Mouse (Mus musculus) adrenal gland, adult (tissue): ENCODE measurements around the gene Plcb1.

Source experiments
- DNase-seq, 2 experiments: peaks; one replicate each; pipeline ENCODE4 v3.0.0; 2022 to 2023; ENCODE audit warnings: low spot score in 1 of 2; ENCODE audit not compliant: inconsistent age in 2 of 2

Gene Plcb1

GRCm38 (mm10) chr2:135161673-135162072 lies 375.8 kb downstream of the Plcb1 start:
- no peak for DNase-seq

- DNase-seq, result no peak
Observed at GRCm38 (mm10) chr2:135165512-135165911, 379.6 kb downstream of the Plcb1 start.

- no peak for DNase-seq
Observed at GRCm38 (mm10) chr2:135175544-135175943, 389.7 kb downstream of the Plcb1 start.

- DNase-seq, result no peak
Observed at GRCm38 (mm10) chr2:135187659-135188058, 401.8 kb downstream of the Plcb1 start.

GRCm38 (mm10) chr2:135200830-135201229 lies 415.0 kb downstream of the Plcb1 start:
- DNase-seq, result peak in 1 of 2 experiments; percentile 67

- DNase-seq, result peak in 1 of 2 experiments; percentile 55
Observed at GRCm38 (mm10) chr2:135202390-135202789, 416.5 kb downstream of the Plcb1 start.

GRCm38 (mm10) chr2:135204141-135205120 lies 418.6 kb downstream of the Plcb1 start:
- DNase-seq, result no peak

- peak in 1 of 2 experiments; percentile 50 for DNase-seq
Observed at GRCm38 (mm10) chr2:135208890-135209289, 423.0 kb downstream of the Plcb1 start.

- DNase-seq, result peak in 1 of 2 experiments; percentile 75
Observed at GRCm38 (mm10) chr2:135214746-135215448, 429.0 kb downstream of the Plcb1 start.

- DNase-seq, result no peak
Observed at GRCm38 (mm10) chr2:135219406-135219805, 433.5 kb downstream of the Plcb1 start.

- peak in 1 of 2 experiments; percentile 52 for DNase-seq
Observed at GRCm38 (mm10) chr2:135225604-135226025, 439.7 kb downstream of the Plcb1 start.

- no peak for DNase-seq
Observed at GRCm38 (mm10) chr2:135230262-135230661, 444.4 kb downstream of the Plcb1 start.

- peak in 1 of 2 experiments; percentile 59 for DNase-seq
Observed at GRCm38 (mm10) chr2:135242662-135243316, 456.9 kb downstream of the Plcb1 start.

GRCm38 (mm10) chr2:135243764-135244163 lies 457.9 kb downstream of the Plcb1 start:
- DNase-seq, result peak in 1 of 2 experiments; percentile 48

- DNase-seq, result no peak
Observed at GRCm38 (mm10) chr2:135249925-135250324, 464.1 kb downstream of the Plcb1 start.

GRCm38 (mm10) chr2:135251821-135252315 lies 466.0 kb downstream of the Plcb1 start:
- peak in 1 of 2 experiments; percentile 68 for DNase-seq

GRCm38 (mm10) chr2:135259136-135259535 lies 473.3 kb downstream of the Plcb1 start:
- peak; percentile 29 to 64 for DNase-seq

GRCm38 (mm10) chr2:135263943-135264342 lies 478.1 kb downstream of the Plcb1 start:
- peak in 1 of 2 experiments; percentile 69 for DNase-seq

GRCm38 (mm10) chr2:135274949-135275348 lies 489.1 kb downstream of the Plcb1 start:
- DNase-seq, result peak in 1 of 2 experiments; percentile 60

GRCm38 (mm10) chr2:135278506-135278905 lies 492.6 kb downstream of the Plcb1 start:
- DNase-seq, result no peak

- no peak for DNase-seq
Observed at GRCm38 (mm10) chr2:135279026-135279425, 493.2 kb downstream of the Plcb1 start.
